In the genomic region with DNA sequence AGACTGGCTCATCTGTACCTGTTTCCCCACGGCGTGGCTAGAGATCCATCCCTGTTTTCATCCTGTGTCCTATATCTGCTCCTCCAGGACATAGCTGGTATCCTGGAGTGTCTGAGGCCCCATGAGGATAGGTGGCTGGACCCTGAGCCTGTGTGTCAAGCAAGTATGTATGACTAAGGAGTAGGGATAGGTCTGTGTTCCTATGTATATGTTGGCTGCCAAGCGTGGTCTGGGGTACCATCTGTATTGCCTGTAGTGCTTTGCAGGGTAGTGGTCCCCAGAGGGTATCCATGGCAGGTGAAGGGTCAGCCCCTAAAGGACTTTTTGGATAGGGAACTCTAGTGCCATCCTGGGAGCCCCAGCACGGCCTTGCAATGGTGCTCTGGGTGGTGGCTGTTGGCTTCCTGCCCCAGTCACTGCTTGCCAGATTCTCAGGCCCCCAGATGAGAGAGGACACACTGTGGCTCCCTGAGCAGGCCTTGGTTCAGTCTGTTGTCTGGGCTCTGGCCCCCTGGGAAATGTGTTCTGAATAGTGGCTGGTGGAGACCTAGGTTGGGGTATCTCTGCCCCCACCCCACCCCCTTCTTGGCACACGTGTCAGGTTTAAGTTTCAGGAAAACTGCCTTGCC, we compare ENCODE assay signal across 7 mouse cellular contexts. TPM values are rescaled to one million over a fixed set of nuclear protein-coding genes. Genes with fewer than 3 reads are reported as not detected.
DNase-seq lines count a peak whose midpoint lies in the region; ATAC-seq lines count a peak whose summit lies in the region.

No protein-coding gene starts in this region.

- peak; percentile 72 to 73 for DNase-seq in cerebellum, adult 18-20 months
- DNase-seq in gastrocnemius, postnatal 25 days = peak; percentile 45
- DNase-seq in limb, embryonic 10.5 days (ENCODE audit: low spot score) = no peak
- DNase-seq in left cerebral cortex, adult 18-20 months (ENCODE audit: low spot score in 2 of 2) = no peak

- WGBS in limb, embryonic 10.5 days = 85% methylated on average over 5 of the region's 5 CpGs

- peaks cover 24% of the 10 kb centered on the region for H3K27me3 ChIP-seq in megakaryocyte, embryonic 14.5 days (replicated peaks)
- H3K27me3 ChIP-seq in limb, embryonic 10.5 days (ENCODE audit: low read depth, poor library complexity, severe bottlenecking) = no peaks in the 10 kb centered on the region

- H3K4me3 ChIP-seq in megakaryocyte, embryonic 14.5 days (replicated peaks) = peak overlapping the region; percentile 35
- H3K4me3 ChIP-seq in limb, embryonic 10.5 days = peak overlapping the region; percentile 97; the same call in 1 of the 2 replicates

- no peak for ATAC-seq in megakaryocyte, adult 5-6 weeks (ENCODE audit: poor library complexity, severe bottlenecking)
- ATAC-seq in megakaryocyte progenitor cell, adult 5-6 weeks (replicated peaks; ENCODE audit: poor library complexity) = no peak

- peaks cover 42% of the 10 kb centered on the region for H3K36me3 ChIP-seq in megakaryocyte, embryonic 14.5 days (replicated peaks; ENCODE audit: low read length)
- peaks cover 58% of the 10 kb centered on the region for H3K36me3 ChIP-seq in limb, embryonic 10.5 days

- peaks cover 79% of the 10 kb centered on the region for H3K4me1 ChIP-seq in megakaryocyte, embryonic 14.5 days
- H3K4me1 ChIP-seq in limb, embryonic 10.5 days = peaks cover 40% of the 10 kb centered on the region

- 0 out of 2 replicates have a peak overlapping the region, but pooled peaks have one; percentile 20 for H3K27ac ChIP-seq in limb, embryonic 10.5 days

- H3K9me3 ChIP-seq in megakaryocyte, embryonic 14.5 days = peaks cover under 1% of the 10 kb centered on the region
- no peaks in the 10 kb centered on the region for H3K9me3 ChIP-seq in limb, embryonic 10.5 days (replicated peaks)

RNA-seq across cellular contexts. Expression of gene Mta1, which starts 2.5 kb away (rescaled TPM):
- 120 and 145 TPM in 2 replicates for polyA plus RNA-seq in megakaryocyte, embryonic 14.5 days (2012; ENCODE audit: insufficient read depth, low replicate concordance)
- total RNA-seq in megakaryocyte, adult 5-6 weeks (2015) = 32.0 and 35.5 TPM in 2 replicates
- 14.5 and 21.4 TPM in 2 replicates for total RNA-seq in megakaryocyte, adult 5-6 weeks (2017)
- total RNA-seq in gastrocnemius, postnatal 25 days (2021) = 10 to 100 TPM; 29.3 to 34.4 TPM
- 22.9 and 25.9 TPM in 2 replicates for polyA plus RNA-seq in limb, embryonic 10.5 days (2016; fragmentation: Nextera tagmentation; extraction: Ambion mirVana)
- total RNA-seq in left cerebral cortex, adult 18-20 months (2021) = 10 to 100 TPM; 71.5 to 71.9 TPM
- 61.2 and 66.3 TPM in 2 replicates for total RNA-seq in megakaryocyte progenitor cell, adult 5-6 weeks (2015)
- 32.4 TPM in 2 replicates for total RNA-seq in megakaryocyte progenitor cell, adult 5-6 weeks (2017)

RNA-seq across cellular contexts. Expression of gene Tex22, which starts 26.3 kb away (rescaled TPM):
- not detected in 2 replicates for polyA plus RNA-seq in megakaryocyte, embryonic 14.5 days (2012; ENCODE audit: insufficient read depth, low replicate concordance)
- total RNA-seq in megakaryocyte, adult 5-6 weeks (2015) = 0.25 TPM in 1 of 2 replicates, not detected in the other
- total RNA-seq in megakaryocyte, adult 5-6 weeks (2017) = 0.88 TPM in 1 of 2 replicates, not detected in the other
- total RNA-seq in gastrocnemius, postnatal 25 days (2021) = not detected
- polyA plus RNA-seq in limb, embryonic 10.5 days (2016; fragmentation: Nextera tagmentation; extraction: Ambion mirVana) = 0.18 and 0.21 TPM in 2 replicates
- total RNA-seq in left cerebral cortex, adult 18-20 months (2021) = under 1 TPM; 0.44 to 0.73 TPM
- 0.27 TPM in 1 of 2 replicates, not detected in the other for total RNA-seq in megakaryocyte progenitor cell, adult 5-6 weeks (2015)
- total RNA-seq in megakaryocyte progenitor cell, adult 5-6 weeks (2017) = 0.17 TPM in 1 of 2 replicates, not detected in the other

RNA-seq across cellular contexts. Expression of gene Crip2, which starts 39.5 kb away (rescaled TPM):
- polyA plus RNA-seq in megakaryocyte, embryonic 14.5 days (2012; ENCODE audit: insufficient read depth, low replicate concordance) = 6.1 and 14.4 TPM in 2 replicates
- 0.38 and 2.0 TPM in 2 replicates for total RNA-seq in megakaryocyte, adult 5-6 weeks (2015)
- 2.1 TPM in 1 of 2 replicates, not detected in the other for total RNA-seq in megakaryocyte, adult 5-6 weeks (2017)
- 10 to 100 TPM; 39.5 to 52.5 TPM for total RNA-seq in gastrocnemius, postnatal 25 days (2021)
- polyA plus RNA-seq in limb, embryonic 10.5 days (2016; fragmentation: Nextera tagmentation; extraction: Ambion mirVana) = 58.8 and 63.8 TPM in 2 replicates
- 100 to 1,000 TPM; 142 to 162 TPM for total RNA-seq in left cerebral cortex, adult 18-20 months (2021)
- 0.77 and 1.1 TPM in 2 replicates for total RNA-seq in megakaryocyte progenitor cell, adult 5-6 weeks (2015)
- 0.57 and 1.2 TPM in 2 replicates for total RNA-seq in megakaryocyte progenitor cell, adult 5-6 weeks (2017)

RNA-seq across cellular contexts. Expression of gene Crip1, which starts 45.6 kb away (rescaled TPM):
- 12.3 and 39.8 TPM in 2 replicates for polyA plus RNA-seq in megakaryocyte, embryonic 14.5 days (2012; ENCODE audit: insufficient read depth, low replicate concordance)
- total RNA-seq in megakaryocyte, adult 5-6 weeks (2015) = 2,464 and 2,556 TPM in 2 replicates
- 1,998 and 2,176 TPM in 2 replicates for total RNA-seq in megakaryocyte, adult 5-6 weeks (2017)
- total RNA-seq in gastrocnemius, postnatal 25 days (2021) = 100 to 1,000 TPM in 1 of 2 experiments, 10 to 100 TPM in 1; 90.0 to 150 TPM
- polyA plus RNA-seq in limb, embryonic 10.5 days (2016; fragmentation: Nextera tagmentation; extraction: Ambion mirVana) = 48.7 and 61.0 TPM in 2 replicates
- 10 to 100 TPM; 14.3 to 15.9 TPM for total RNA-seq in left cerebral cortex, adult 18-20 months (2021)
- 139 and 158 TPM in 2 replicates for total RNA-seq in megakaryocyte progenitor cell, adult 5-6 weeks (2015)
- 126 and 150 TPM in 2 replicates for total RNA-seq in megakaryocyte progenitor cell, adult 5-6 weeks (2017)

RNA-seq across cellular contexts. Expression of gene Tedc1, which starts 55.7 kb away (rescaled TPM):
- 2.0 and 7.6 TPM in 2 replicates for polyA plus RNA-seq in megakaryocyte, embryonic 14.5 days (2012; ENCODE audit: insufficient read depth, low replicate concordance)
- total RNA-seq in megakaryocyte, adult 5-6 weeks (2015) = 3.6 and 3.7 TPM in 2 replicates
- total RNA-seq in megakaryocyte, adult 5-6 weeks (2017) = 12.3 and 13.0 TPM in 2 replicates
- under 1 TPM; 0.46 to 0.54 TPM for total RNA-seq in gastrocnemius, postnatal 25 days (2021)
- 49.4 and 60.2 TPM in 2 replicates for polyA plus RNA-seq in limb, embryonic 10.5 days (2016; fragmentation: Nextera tagmentation; extraction: Ambion mirVana)
- 1 to 10 TPM in 1 of 2 experiments, under 1 TPM in 1; 1.00 to 1.4 TPM for total RNA-seq in left cerebral cortex, adult 18-20 months (2021)
- total RNA-seq in megakaryocyte progenitor cell, adult 5-6 weeks (2015) = 5.2 and 5.3 TPM in 2 replicates
- 14.6 and 17.8 TPM in 2 replicates for total RNA-seq in megakaryocyte progenitor cell, adult 5-6 weeks (2017)

Comparison
In these comparisons a context has a peak if more than half of its experiments do, and no peak if none do; other contexts are left out.
1. DNase-seq: peak in cerebellum, adult 18-20 months (2 of 2) and gastrocnemius, postnatal 25 days (single experiment); none in limb, embryonic 10.5 days (single experiment) and left cerebral cortex, adult 18-20 months (0 of 2).
2. RNA of gene Crip2, which starts 39.5 kb away (total RNA-seq): 142 to 162 TPM in left cerebral cortex, adult 18-20 months and 39.5 to 52.5 TPM in gastrocnemius, postnatal 25 days; 0.38 to 2.1 TPM in megakaryocyte, adult 5-6 weeks and 0.57 to 1.2 TPM in megakaryocyte progenitor cell, adult 5-6 weeks; every median in the first group is over 10 times any median in the second.